In genomic region chr10:98857395-98857794, GRCm38 (mm10) we compare ENCODE assay signal across 9 mouse cellular contexts. TPM values are rescaled to one million over a fixed set of nuclear protein-coding genes. Genes with fewer than 3 reads are reported as not detected.
DNase-seq lines count a peak whose midpoint lies in the region; ATAC-seq and TF ChIP-seq lines count a peak whose summit lies in the region.
"Had no signal": no experiment of that assay in that cellular context is flagged by ENCODE, and none has a peak within 500 bp of the region (broad histone marks: within the 10 kb centered on the region; RNA-seq: fewer than 3 reads in every experiment).

No protein-coding gene starts in this region.

- no peaks in the 10 kb centered on the region for H3K79me2 ChIP-seq in MEL (ENCODE audit: control insufficient read depth, insufficient read depth, low read length, poor library complexity)

- TF ChIP-seq POLR2A in MEL (IDR thresholded peaks at IDR 0.05; ENCODE audit: control insufficient read depth in 1 of 2, insufficient read depth in 1 of 2, low read depth in 1 of 2, low read length in 2 of 2, poor library complexity in 1 of 2): no peak

- no peak for TF ChIP-seq EP300 in MEL (IDR thresholded peaks at IDR 0.05; ENCODE audit: low read depth in 1 of 2, low read length in 2 of 2)

- DNase-seq in MEL (ENCODE audit: low read depth, low spot score): no peak
- peak; percentile 64 for DNase-seq in adrenal gland, adult 8-10 months
- DNase-seq in heart, adult 8-10 months (ENCODE audit: low spot score): peak; percentile 89
- DNase-seq in kidney, postnatal 25 days: peak; percentile 77 to 89
- DNase-seq in urinary bladder, postnatal 4 days (ENCODE audit: low spot score in 2 of 2): no peak
- DNase-seq in frontal cortex, postnatal 14 days (ENCODE audit: low spot score in 2 of 2): no peak

- H3K27ac ChIP-seq in MEL (ENCODE audit: control insufficient read depth, low read depth, low read length): no peak overlapping the region
- H3K27ac ChIP-seq: embryonic facial prominence, embryonic 15.5 days had no signal

- H3K4me3 ChIP-seq in MEL (ENCODE audit: control insufficient read depth in 1 of 2, insufficient read depth in 1 of 2, low read depth in 2 of 2, low read length in 2 of 2): no peak overlapping the region
- H3K4me3 ChIP-seq: embryonic facial prominence, embryonic 15.5 days had no signal

- peaks cover 3 to 13% of the 10 kb centered on the region in 2 experiments for H3K4me1 ChIP-seq in MEL (ENCODE audit: control insufficient read depth in 1 of 2, insufficient read depth in 2 of 2, low read length in 2 of 2)
- H3K4me1 ChIP-seq: embryonic facial prominence, embryonic 15.5 days had no signal

- no peaks in the 10 kb centered on the region for H3K9me3 ChIP-seq in MEL (replicated peaks; ENCODE audit: insufficient read depth, low read length)
- H3K9me3 ChIP-seq: embryonic facial prominence, embryonic 15.5 days had no signal

- TF ChIP-seq RAD21 in MEL (IDR thresholded peaks at IDR 0.05; ENCODE audit: low read depth, low read length): no peak

- H3K36me3 ChIP-seq in MEL (ENCODE audit: control insufficient read depth in 1 of 2, insufficient read depth in 2 of 2, low read length in 2 of 2): peaks cover 0 to 10% of the 10 kb centered on the region in 2 experiments; a peak in 2 of 4 replicates
- H3K36me3 ChIP-seq: embryonic facial prominence, embryonic 15.5 days had no signal

- TF ChIP-seq CTCF in MEL (IDR thresholded peaks at IDR 0.05 in 2 of 3, conservative IDR thresholded peaks at IDR 0.05 in 1 of 3; ENCODE audit: control insufficient read depth in 1 of 3, insufficient read depth in 1 of 3, low read depth in 2 of 3, low read length in 3 of 3, poor library complexity in 1 of 3, severe bottlenecking in 1 of 3): no peak

- H3K9ac ChIP-seq in MEL (ENCODE audit: control insufficient read depth, low read depth, low read length, poor library complexity, severe bottlenecking): no peak overlapping the region
- H3K9ac ChIP-seq: embryonic facial prominence, embryonic 15.5 days had no signal

- ATAC-seq in erythroid progenitor cell, adult 5-6 weeks (replicated peaks; ENCODE audit: low FRiP score, poor library complexity, severe bottlenecking): no peak
- ATAC-seq: Patski had no signal

- no peaks in the 10 kb centered on the region for H3K27me3 ChIP-seq in MEL (ENCODE audit: control insufficient read depth in 1 of 2, insufficient read depth in 2 of 2, low read length in 2 of 2)
- H3K27me3 ChIP-seq: embryonic facial prominence, embryonic 15.5 days; Patski had no signal

TF ChIP-seq in MEL, 35 proteins besides CTCF, POLR2A, EP300 and RAD21:
- TF ChIP-seq SMC3 (IDR thresholded peaks at IDR 0.05; ENCODE audit: low read depth, low read length) (no peak), ETS1 (IDR thresholded peaks at IDR 0.05; ENCODE audit: low read depth, low read length) (peak; percentile 74)
TF ChIP-seq in MEL: peak in this region for 1.

RNA-seq across cellular contexts. Expression of gene Atp2b1, which starts 56.8 kb away (rescaled TPM):
- total RNA-seq in MEL (2012; rRNA removed): 23.5 and 29.4 TPM in 2 replicates
- 10 to 100 TPM in 1 of 2 experiments, not detected in 1; 26.6 TPM for polyA plus RNA-seq in MEL (2012; ENCODE audit: insufficient read depth in 1 of 2, insufficient read length in 2 of 2, low read depth in 1 of 2, low replicate concordance in 2 of 2, missing spikeins in 1 of 2)
- 10 to 100 TPM; 48.0 to 69.1 (median 53.3) TPM for total RNA-seq in adrenal gland, adult 8-10 months (2022)
- total RNA-seq in heart, adult 8-10 months (2022): 10 to 100 TPM; 59.5 to 68.2 (median 62.8) TPM
- 25.9 and 32.3 TPM in 2 replicates for total RNA-seq in erythroid progenitor cell, adult 5-6 weeks (2015; ENCODE audit: low replicate concordance)
- total RNA-seq in erythroid progenitor cell, adult 5-6 weeks (2017; ENCODE audit: low replicate concordance): 37.0 and 39.6 TPM in 2 replicates

Comparison
In these comparisons a context has a peak if more than half of its experiments do, and no peak if none do; other contexts are left out.
1. DNase-seq: peak in adrenal gland, adult 8-10 months (single experiment), heart, adult 8-10 months (single experiment) and kidney, postnatal 25 days (2 of 2); none in MEL (single experiment), urinary bladder, postnatal 4 days (0 of 2) and frontal cortex, postnatal 14 days (0 of 2).